Mouse (Mus musculus): ENCODE measurements at regions not wholly inside any gene's neighbourhood (a gene's known extent, or its start where the extent isn't known, plus 50 kb on each side); places are given as distances from the start of the nearest gene placed in this dataset.

- no peak for DNase-seq (ENCODE audit: low read depth, low spot score)
These were observed 65.4 kb downstream of the Vegfa start for GRCm38 (mm10) chr17:45966736-45967135.

- no peak for DNase-seq (ENCODE audit: low read depth, low spot score)
These were observed 68.1 kb downstream of the Vegfa start for GRCm38 (mm10) chr17:45964031-45964430.

GRCm38 (mm10) chr17:45963332-45963731 lies 68.8 kb downstream of the Vegfa start:
- DNase-seq (ENCODE audit: low read depth, low spot score): no peak

GRCm38 (mm10) chr17:45961626-45962319 lies 70.4 kb downstream of the Vegfa start:
- no peak for DNase-seq (ENCODE audit: low read depth, low spot score)

DNA sequence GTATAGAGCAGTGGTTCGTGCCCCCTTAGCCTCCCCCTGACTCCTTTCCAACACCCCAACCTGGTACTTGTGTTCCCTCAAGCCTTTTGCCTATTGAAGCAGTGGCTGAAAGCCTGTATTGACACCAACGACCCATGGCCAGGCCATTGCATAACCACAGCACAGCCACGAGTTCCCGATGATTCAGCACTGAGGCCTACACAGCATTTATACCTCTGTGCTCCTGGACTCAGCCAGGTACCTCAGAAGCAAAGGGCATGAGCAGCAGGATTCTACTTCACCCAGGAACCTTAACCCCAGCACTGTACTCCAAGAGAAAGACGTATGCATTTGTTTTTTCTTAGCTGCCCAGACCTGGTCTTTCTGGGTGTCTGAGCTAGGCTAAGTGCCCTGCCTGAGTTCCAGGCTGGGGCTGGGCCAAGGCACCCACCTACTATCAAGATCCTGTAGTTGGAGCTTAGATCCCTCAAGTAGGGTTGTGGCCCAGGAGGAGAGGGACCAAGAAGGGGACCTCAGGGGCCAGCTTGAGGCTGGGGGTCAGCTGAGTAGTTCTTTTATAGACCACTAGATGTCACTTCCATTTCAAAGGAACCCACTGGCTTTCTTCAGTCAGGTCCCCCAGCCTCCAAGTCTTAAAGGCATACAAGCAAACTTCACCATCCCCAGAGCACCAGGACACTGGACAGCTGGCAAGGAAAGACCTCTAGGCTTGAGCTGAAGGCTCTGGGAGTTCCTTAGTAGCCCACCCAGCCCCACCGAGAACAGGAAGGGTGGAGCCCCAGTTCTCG lies 73.9 kb downstream of the Vegfa start:
- no peak for DNase-seq (ENCODE audit: low read depth, low spot score)

- no peak for DNase-seq (ENCODE audit: low read depth, low spot score)
These were observed 76.7 kb downstream of the Vegfa start for GRCm38 (mm10) chr17:45955481-45955880.

DNA sequence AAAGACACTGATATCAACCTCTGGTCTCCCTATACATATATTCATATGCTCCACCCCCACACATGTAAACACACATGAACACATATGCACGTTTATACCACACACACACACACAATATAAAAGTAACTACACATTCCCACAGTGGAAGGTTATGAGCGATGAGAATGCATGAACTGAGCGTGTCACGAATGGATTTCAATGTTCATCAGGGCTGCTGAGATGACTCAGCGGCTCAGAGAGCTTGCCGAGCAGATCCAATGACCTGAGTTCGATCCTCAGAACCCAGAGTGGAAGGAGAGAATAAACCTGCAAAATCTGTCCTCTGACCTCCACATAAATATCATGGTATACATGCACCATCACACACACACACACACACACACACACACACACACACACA lies 77.3 kb downstream of the Vegfa start:
- no peak for DNase-seq (ENCODE audit: low read depth, low spot score)

DNA sequence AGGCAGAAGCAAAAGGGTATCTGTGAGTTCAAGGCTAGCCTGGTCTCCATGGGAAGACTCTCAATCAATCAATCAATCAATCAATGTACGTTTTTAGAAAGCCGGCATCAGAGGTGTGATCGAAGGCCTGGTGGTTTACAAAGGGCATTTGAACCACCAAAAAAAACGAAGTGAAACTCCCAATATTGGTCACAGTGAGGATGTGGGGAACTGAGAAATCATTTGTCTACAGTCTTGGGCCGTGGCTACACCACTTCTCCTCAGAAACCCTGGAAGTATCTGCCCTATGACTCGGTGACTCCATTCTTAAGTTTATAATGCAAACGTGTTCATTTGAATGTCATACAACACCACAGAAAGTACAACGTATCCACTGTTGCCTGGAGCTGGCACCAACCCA lies 78.6 kb downstream of the Vegfa start:
- no peak for DNase-seq (ENCODE audit: low read depth, low spot score)

DNA sequence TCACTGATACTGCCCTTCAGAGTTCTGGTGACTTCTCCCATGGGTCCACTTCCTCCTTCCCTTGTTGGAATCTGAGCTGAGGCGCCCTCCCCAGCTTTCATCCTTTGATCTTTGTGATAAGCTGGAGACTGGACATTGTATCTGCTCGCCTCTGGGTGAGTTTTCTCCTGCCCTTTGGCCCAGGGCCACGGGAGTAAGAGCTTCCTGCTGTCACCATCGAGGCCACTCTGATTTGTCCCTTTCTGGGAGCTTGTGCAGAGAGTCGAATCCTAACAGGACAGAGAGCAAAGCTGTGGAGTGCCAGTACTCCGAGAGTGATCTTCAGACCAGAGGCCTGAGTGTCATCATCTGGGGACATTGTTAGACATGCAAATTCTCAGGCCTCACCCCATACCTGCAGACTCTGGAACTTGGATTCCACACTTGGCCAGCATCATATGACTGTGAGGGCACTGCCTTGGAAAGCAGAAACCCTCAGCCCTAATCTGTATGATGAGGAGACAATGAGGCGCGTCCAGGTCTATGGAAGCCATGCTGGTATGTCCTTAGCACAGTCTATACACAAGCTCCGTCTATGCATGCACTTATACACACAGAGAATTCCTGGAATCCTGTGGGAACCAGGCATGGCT lies 81.5 kb downstream of the Vegfa start:
- DNase-seq (ENCODE audit: low read depth, low spot score): no peak

DNA sequence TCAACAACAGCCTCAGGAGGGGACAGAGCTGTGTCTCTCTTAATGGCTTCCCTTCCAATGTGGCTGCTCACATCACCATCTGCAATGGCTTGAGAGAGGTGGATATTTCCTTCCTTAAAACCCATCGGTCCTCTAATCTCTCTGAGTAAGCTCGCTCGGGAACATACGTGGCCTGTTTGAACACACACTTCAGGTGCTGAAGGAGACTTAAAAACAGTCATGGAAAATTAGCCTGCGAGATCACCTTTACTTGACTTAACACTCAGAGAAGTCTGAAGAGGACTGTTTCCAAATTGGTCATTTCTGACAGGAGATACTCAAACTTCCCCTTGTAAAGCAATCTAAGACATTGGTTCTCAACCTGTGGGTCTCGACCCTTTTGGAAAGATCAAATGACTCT lies 83.0 kb downstream of the Vegfa start:
- no peak for DNase-seq (ENCODE audit: low read depth, low spot score)

DNA sequence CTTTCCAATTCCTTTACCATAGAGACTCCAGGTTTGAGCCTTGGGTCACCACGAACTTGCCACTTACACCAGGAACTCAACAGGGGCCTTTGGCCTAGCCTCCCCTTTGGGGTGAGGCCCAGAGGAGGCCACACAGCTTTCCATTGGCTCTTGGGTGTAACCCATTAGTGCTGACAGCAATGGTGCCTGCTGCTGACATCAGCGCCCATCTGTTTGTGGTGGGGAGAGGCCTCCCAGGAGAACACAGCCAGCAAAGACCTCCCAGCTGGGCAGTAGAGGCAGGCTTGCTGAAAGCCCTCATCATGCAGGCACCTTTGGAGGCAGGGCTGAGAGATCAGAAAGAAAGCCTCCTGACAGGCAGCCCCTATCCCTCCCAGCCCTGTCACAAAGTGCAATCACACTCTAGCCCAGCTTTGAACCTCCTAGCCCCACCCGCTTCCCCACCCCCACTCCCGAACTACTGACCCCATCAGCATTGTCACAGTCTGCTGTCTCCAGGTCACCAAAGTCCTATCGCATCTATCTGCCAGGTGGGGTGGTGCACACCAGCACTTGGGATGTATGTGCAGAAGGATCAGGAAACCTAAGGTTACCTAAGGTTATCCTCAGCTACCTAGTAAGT lies 83.7 kb downstream of the Vegfa start:
- no peak for DNase-seq (ENCODE audit: low read depth, low spot score)

- DNase-seq (ENCODE audit: low read depth, low spot score): no peak
These were observed 87.2 kb downstream of the Vegfa start for GRCm38 (mm10) chr17:45945005-45945404.

DNA sequence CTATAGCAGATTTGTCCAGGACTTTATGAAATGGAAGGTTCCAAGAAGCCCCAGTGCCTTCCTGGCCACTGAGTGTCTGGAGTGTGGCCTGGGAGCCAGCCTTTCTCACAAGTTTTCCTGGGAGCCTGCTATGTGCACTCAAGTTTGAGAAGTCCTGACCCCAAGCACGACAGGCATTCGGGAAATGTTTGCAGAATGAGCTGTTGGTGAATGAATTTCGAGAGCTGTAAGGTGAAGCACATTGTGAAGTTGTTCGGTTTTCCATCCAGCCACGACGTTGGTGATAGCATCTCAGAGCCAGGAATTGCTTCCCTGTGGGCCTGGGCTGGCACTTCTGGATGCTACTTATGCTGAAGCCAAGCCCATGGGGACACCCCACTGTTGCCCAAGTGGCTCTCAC lies 88.9 kb downstream of the Vegfa start:
- no peak for DNase-seq (ENCODE audit: low read depth, low spot score)

- DNase-seq (ENCODE audit: low read depth, low spot score): no peak
These were observed 90.2 kb downstream of the Vegfa start for GRCm38 (mm10) chr17:45941890-45942375.

- DNase-seq (ENCODE audit: low read depth, low spot score): no peak
These were observed 91.9 kb downstream of the Vegfa start for GRCm38 (mm10) chr17:45940121-45940813.

DNA sequence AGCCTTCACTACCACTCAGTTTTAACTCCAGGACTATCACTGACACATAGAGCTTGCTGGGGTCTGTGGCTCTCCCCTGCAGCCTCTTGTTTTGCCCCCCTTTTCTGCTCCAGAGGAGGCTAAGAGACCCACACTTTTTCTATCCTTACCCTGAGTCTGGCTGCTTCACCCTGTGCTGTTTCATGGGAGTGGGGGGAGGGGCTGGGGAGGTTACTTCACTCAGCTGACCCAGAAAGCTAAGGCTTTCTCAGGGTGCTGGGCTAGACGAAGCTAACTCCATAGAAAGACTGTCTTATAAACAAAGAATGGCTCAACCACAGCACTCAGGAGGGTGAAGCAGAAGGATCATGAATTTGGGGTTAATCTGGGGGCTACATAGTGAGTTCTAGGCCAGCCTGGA lies 93.9 kb downstream of the Vegfa start:
- no peak for DNase-seq (ENCODE audit: low read depth, low spot score)

- no peak for DNase-seq (ENCODE audit: low read depth, low spot score)
These were observed 95.6 kb downstream of the Vegfa start for GRCm38 (mm10) chr17:45936577-45936976.

DNA sequence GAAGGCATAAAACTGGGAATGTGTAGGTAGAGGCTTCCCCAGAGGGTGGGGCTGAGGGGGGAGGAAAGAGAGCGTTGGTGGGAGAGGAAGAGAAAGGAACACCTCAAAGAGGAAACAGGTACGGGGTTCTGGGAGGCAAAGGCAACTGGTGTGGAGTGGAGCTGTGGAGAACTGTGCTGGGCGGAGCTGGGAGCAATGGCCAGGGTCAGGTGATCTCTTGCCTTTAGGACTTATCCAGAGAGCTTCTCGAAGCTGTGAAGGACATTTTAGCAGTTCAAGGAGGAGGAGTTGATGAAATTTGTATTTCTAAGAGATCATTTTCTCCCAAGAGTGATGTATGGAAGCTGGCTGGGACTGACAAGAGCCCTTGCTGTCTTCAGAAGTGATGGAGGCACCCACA lies 96.9 kb downstream of the Vegfa start:
- DNase-seq (ENCODE audit: low read depth, low spot score): no peak

- DNase-seq (ENCODE audit: low read depth, low spot score): no peak
These were observed 98.2 kb downstream of the Vegfa start for GRCm38 (mm10) chr17:45934002-45934401.

DNA sequence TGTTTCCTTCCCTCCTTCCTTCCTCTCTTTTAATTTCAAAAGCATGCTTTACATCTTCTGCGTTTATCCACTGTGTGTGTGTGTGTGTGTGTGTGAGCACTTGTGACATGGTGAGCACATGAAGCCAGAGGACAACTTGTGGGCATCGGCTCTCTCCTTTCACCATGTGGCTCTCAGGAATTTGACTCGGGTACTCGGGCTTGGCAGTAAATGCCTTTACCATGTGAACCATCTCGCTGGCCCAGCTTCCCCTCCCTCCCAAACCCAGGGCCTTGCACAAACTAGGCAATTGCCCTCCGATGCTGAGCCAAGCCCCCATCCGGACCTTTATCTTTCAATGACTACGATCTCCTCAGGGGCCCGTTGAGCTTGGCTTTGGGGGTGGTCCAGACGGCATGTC lies 99.1 kb downstream of the Vegfa start:
- DNase-seq (ENCODE audit: low read depth, low spot score): peak; percentile 21

DNA sequence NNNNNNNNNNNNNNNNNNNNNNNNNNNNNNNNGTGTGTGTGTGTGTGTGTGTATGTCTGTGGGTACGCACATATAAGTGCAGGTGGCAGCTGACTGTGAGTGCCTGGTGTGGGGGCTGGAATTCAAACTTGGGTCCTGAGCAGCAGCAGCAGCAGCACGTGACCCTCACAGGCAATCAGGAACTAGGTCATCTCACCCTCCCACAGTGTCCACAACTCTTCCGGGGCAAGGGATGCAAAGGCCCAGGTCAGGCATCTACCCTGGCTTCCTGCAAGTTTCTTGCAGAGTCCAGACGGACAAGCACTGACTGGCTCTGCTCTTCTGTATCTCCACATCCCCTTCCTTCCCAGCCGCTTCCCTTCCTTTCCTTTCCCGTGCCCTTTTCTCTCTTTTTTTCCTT lies 99.6 kb downstream of the Vegfa start:
- no peak for DNase-seq (ENCODE audit: low read depth, low spot score)

DNA sequence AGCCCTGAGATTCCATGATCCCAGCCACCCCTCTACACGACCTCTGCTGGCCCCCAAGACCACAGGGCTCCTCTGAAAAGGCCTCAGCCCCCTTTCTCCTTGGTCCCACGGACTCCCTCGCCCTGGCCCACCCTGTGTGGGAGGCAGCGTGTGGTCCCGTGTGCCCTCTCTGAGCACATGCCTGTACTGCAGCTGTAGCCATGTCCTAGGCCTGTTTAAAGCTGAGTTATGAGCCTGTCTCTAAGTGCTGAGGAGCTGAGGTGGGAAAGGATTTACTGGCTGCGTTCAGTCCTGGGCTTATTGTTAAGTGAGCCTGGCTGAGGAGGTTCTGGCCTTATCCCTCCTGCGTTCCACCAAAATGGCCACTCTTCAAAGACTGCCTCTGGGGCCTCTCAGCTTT lies 102.6 kb downstream of the Vegfa start:
- DNase-seq (ENCODE audit: low read depth, low spot score): no peak

Data from skeletal muscle tissue, adult 2 months (tissue).